Comparison of ENCODE assay signal across 8 mouse cellular contexts in the genomic region with DNA sequence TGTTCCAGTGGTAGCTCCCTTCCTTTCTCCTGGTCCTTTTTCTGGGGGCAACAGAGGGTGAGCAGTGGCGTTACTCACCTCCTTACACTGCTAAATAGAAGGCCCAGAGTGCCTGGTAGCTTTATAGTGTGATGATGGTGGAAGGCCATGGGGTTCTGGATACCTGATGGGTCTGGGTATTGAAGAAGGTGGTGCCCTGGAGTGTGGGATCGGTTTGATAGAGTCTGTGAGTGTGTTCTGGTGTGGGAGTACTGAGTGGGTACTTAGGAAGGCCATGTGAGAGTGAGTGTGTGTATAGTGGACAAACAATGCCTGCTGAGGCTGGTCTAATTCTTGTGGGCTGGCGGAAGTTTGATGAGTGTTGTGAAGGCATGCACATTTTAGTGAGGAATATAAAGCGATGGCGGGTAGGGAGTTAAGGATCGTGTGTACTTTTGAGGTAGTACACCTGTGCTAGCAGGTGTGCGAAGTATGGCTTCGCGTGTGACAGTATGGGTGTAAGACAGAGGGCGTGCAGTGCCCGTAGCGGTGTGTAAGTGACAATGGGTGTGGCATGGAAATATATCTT. TPM values are rescaled to one million over a fixed set of nuclear protein-coding genes. Genes with fewer than 3 reads are reported as not detected.
DNase-seq lines count a peak whose midpoint lies in the region; ATAC-seq and TF ChIP-seq lines count a peak whose summit lies in the region.

No protein-coding gene starts in this region.

- 11% methylated on average over 12 of the region's 12 CpGs for WGBS in lung, postnatal 0 days
- whole genome bisulfite sequencing in hindbrain, embryonic 15.5 days, result 16% methylated on average over 12 of the region's 12 CpGs
- WGBS in midbrain, embryonic 14.5 days, result 23% methylated on average over 12 of the region's 12 CpGs

- no peak for ATAC-seq in lung, postnatal 0 days
- no peak for ATAC-seq in hindbrain, embryonic 15.5 days (ENCODE audit: low FRiP score, low read depth)
- peak; percentile 0; the same call in 1 of the 2 replicates for ATAC-seq in midbrain, embryonic 14.5 days (ENCODE audit: low FRiP score, low TSS enrichment)
- no peak; the same call in 1 of the 2 replicates for ATAC-seq in monocyte, adult 5-6 weeks (replicated peaks; ENCODE audit: insufficient number of reproducible peaks, low FRiP score, low TSS enrichment, poor library complexity, severe bottlenecking)

- H3K4me2 ChIP-seq in lung, postnatal 0 days (replicated peaks; ENCODE audit: low read depth, low read length), result peak overlapping the region; percentile 92
- H3K4me2 ChIP-seq in hindbrain, embryonic 15.5 days, result peak overlapping the region; percentile 69
- peak overlapping the region; percentile 83 for H3K4me2 ChIP-seq in midbrain, embryonic 14.5 days (ENCODE audit: low read length)

- H3K27me3 ChIP-seq in lung, postnatal 0 days (replicated peaks; ENCODE audit: insufficient read depth, low read length), result no peaks in the 10 kb centered on the region
- H3K27me3 ChIP-seq in hindbrain, embryonic 15.5 days, result no peaks in the 10 kb centered on the region
- no peaks in the 10 kb centered on the region for H3K27me3 ChIP-seq in midbrain, embryonic 14.5 days (ENCODE audit: control insufficient read depth, insufficient read depth, low read length)

- TF ChIP-seq EP300 in lung, postnatal 0 days (IDR thresholded peaks at IDR 0.05), result peak; percentile 66

- peak overlapping the region; percentile 80 for H3K4me3 ChIP-seq in lung, postnatal 0 days (ENCODE audit: low read depth, low read length)
- peak overlapping the region; percentile 82 for H3K4me3 ChIP-seq in hindbrain, embryonic 15.5 days
- H3K4me3 ChIP-seq in midbrain, embryonic 14.5 days (replicated peaks; ENCODE audit: low read depth, low read length), result peak overlapping the region; percentile 77

- no peak overlapping the region for H3K9ac ChIP-seq in lung, postnatal 0 days (replicated peaks; ENCODE audit: low read depth)
- H3K9ac ChIP-seq in hindbrain, embryonic 15.5 days, result peak overlapping the region; percentile 34
- H3K9ac ChIP-seq in midbrain, embryonic 14.5 days (replicated peaks; ENCODE audit: low read length), result peak overlapping the region; percentile 78; the same call in 1 of the 2 replicates

- peak; percentile 32 to 71 for DNase-seq in adrenal gland, adult (ENCODE audit: inconsistent age in 2 of 2, low spot score in 1 of 2)
- DNase-seq in adrenal gland, adult 8-10 months, result no peak
- peak; percentile 74 for DNase-seq in lung, postnatal 0 days (ENCODE audit: low spot score)
- DNase-seq in lung, postnatal 14 days, result no peak
- DNase-seq in midbrain, embryonic 14.5 days, result peak; percentile 10
- no peak for DNase-seq in gastrocnemius, adult 18-20 months (ENCODE audit: low spot score)

- peaks cover 13% of the 10 kb centered on the region for H3K36me3 ChIP-seq in lung, postnatal 0 days (ENCODE audit: insufficient read depth, low read length)
- H3K36me3 ChIP-seq in hindbrain, embryonic 15.5 days, result peaks cover 13% of the 10 kb centered on the region
- peaks cover 17% of the 10 kb centered on the region for H3K36me3 ChIP-seq in midbrain, embryonic 14.5 days (ENCODE audit: control insufficient read depth, insufficient read depth, low read length)

- peak; percentile 14; the same call in 1 of the 2 replicates for TF ChIP-seq CTCF in lung, postnatal 0 days (IDR thresholded peaks at IDR 0.05)

- H3K4me1 ChIP-seq in lung, postnatal 0 days (ENCODE audit: insufficient read depth, low read depth, low read length), result peaks cover 37% of the 10 kb centered on the region; the same call in 1 of the 2 replicates
- peaks cover 70% of the 10 kb centered on the region for H3K4me1 ChIP-seq in hindbrain, embryonic 15.5 days (replicated peaks)
- peaks cover 53% of the 10 kb centered on the region for H3K4me1 ChIP-seq in midbrain, embryonic 14.5 days (ENCODE audit: control insufficient read depth, insufficient read depth, low read length)

- H3K9me3 ChIP-seq in lung, postnatal 0 days (ENCODE audit: low read length), result no peaks in the 10 kb centered on the region
- no peaks in the 10 kb centered on the region for H3K9me3 ChIP-seq in hindbrain, embryonic 15.5 days
- H3K9me3 ChIP-seq in midbrain, embryonic 14.5 days (ENCODE audit: control insufficient read depth, low read length), result no peaks in the 10 kb centered on the region

- H3K27ac ChIP-seq in lung, postnatal 0 days (ENCODE audit: low read length), result peak overlapping the region; percentile 96
- H3K27ac ChIP-seq in hindbrain, embryonic 15.5 days (replicated peaks), result peak overlapping the region; percentile 99
- peak overlapping the region; percentile 99 for H3K27ac ChIP-seq in midbrain, embryonic 14.5 days (replicated peaks; ENCODE audit: low read depth, low read length)

RNA-seq across cellular contexts. Expression of a gene that starts 13.7 kb away (rescaled TPM):
- total RNA-seq in adrenal gland, adult 8-10 months (2022), result 100 to 1,000 TPM; 118 to 195 (median 151) TPM
- 26.5 and 31.9 TPM in 2 replicates for polyA plus RNA-seq in lung, postnatal 0 days (2015; fragmentation: Nextera tagmentation; extraction: Ambion mirVana)
- polyA plus RNA-seq in hindbrain, embryonic 15.5 days (2015; fragmentation: Nextera tagmentation; extraction: Ambion mirVana), result 32.5 and 38.5 TPM in 2 replicates
- 47.3 and 52.0 TPM in 2 replicates for polyA plus RNA-seq in midbrain, embryonic 14.5 days (2014; fragmentation: Nextera tagmentation; extraction: Ambion mirVana)
- 55.5 to 68.5 TPM (median 65.9 TPM) in 3 replicates for total RNA-seq in monocyte, adult 5-6 weeks (2017)
- 10 to 100 TPM; 34.8 to 38.3 TPM for total RNA-seq in gastrocnemius, adult 18-20 months (2021)

RNA-seq across cellular contexts. Expression of a gene that starts 16.5 kb away (rescaled TPM):
- total RNA-seq in adrenal gland, adult 8-10 months (2022), result 10 to 100 TPM; 34.0 to 48.5 (median 42.5) TPM
- polyA plus RNA-seq in lung, postnatal 0 days (2015; fragmentation: Nextera tagmentation; extraction: Ambion mirVana), result 83.8 and 87.1 TPM in 2 replicates
- 558 and 579 TPM in 2 replicates for polyA plus RNA-seq in hindbrain, embryonic 15.5 days (2015; fragmentation: Nextera tagmentation; extraction: Ambion mirVana)
- 630 and 836 TPM in 2 replicates for polyA plus RNA-seq in midbrain, embryonic 14.5 days (2014; fragmentation: Nextera tagmentation; extraction: Ambion mirVana)
- 8.0 to 20.6 TPM (median 20.3 TPM) in 3 replicates for total RNA-seq in monocyte, adult 5-6 weeks (2017)
- 1 to 10 TPM in 1 of 2 experiments, under 1 TPM in 1; 0.82 to 1.1 TPM for total RNA-seq in gastrocnemius, adult 18-20 months (2021)

RNA-seq across cellular contexts. Expression of a gene that starts 20.0 kb away (rescaled TPM):
- total RNA-seq in adrenal gland, adult 8-10 months (2022), result not detected
- polyA plus RNA-seq in lung, postnatal 0 days (2015; fragmentation: Nextera tagmentation; extraction: Ambion mirVana), result not detected in 2 replicates
- polyA plus RNA-seq in hindbrain, embryonic 15.5 days (2015; fragmentation: Nextera tagmentation; extraction: Ambion mirVana), result 3.5 and 4.6 TPM in 2 replicates
- 3.0 and 3.2 TPM in 2 replicates for polyA plus RNA-seq in midbrain, embryonic 14.5 days (2014; fragmentation: Nextera tagmentation; extraction: Ambion mirVana)
- not detected in 3 replicates for total RNA-seq in monocyte, adult 5-6 weeks (2017)
- not detected for total RNA-seq in gastrocnemius, adult 18-20 months (2021)

RNA-seq across cellular contexts. Expression of a gene that starts 24.7 kb away (rescaled TPM):
- 1 to 10 TPM; 1.8 to 4.8 (median 4.5) TPM for total RNA-seq in adrenal gland, adult 8-10 months (2022)
- 0.08 TPM in 1 of 2 replicates, not detected in the other for polyA plus RNA-seq in lung, postnatal 0 days (2015; fragmentation: Nextera tagmentation; extraction: Ambion mirVana)
- polyA plus RNA-seq in hindbrain, embryonic 15.5 days (2015; fragmentation: Nextera tagmentation; extraction: Ambion mirVana), result 84.1 and 101 TPM in 2 replicates
- polyA plus RNA-seq in midbrain, embryonic 14.5 days (2014; fragmentation: Nextera tagmentation; extraction: Ambion mirVana), result 68.6 and 77.8 TPM in 2 replicates
- total RNA-seq in monocyte, adult 5-6 weeks (2017), result not detected in 3 replicates
- not detected for total RNA-seq in gastrocnemius, adult 18-20 months (2021)

RNA-seq across cellular contexts. Expression of a gene that starts 30.7 kb away (rescaled TPM):
- total RNA-seq in adrenal gland, adult 8-10 months (2022), result 10 to 100 TPM; 23.6 to 29.4 (median 27.2) TPM
- 8.7 and 10.3 TPM in 2 replicates for polyA plus RNA-seq in lung, postnatal 0 days (2015; fragmentation: Nextera tagmentation; extraction: Ambion mirVana)
- 3.4 and 4.4 TPM in 2 replicates for polyA plus RNA-seq in hindbrain, embryonic 15.5 days (2015; fragmentation: Nextera tagmentation; extraction: Ambion mirVana)
- 2.2 and 4.8 TPM in 2 replicates for polyA plus RNA-seq in midbrain, embryonic 14.5 days (2014; fragmentation: Nextera tagmentation; extraction: Ambion mirVana)
- 3.7 to 8.1 TPM (median 7.3 TPM) in 3 replicates for total RNA-seq in monocyte, adult 5-6 weeks (2017)
- total RNA-seq in gastrocnemius, adult 18-20 months (2021), result 1 to 10 TPM; 5.7 to 7.3 TPM

Comparison
In these comparisons a context has a peak if more than half of its experiments do, and no peak if none do; other contexts are left out.
1. DNase-seq: peak in adrenal gland, adult (2 of 2), lung, postnatal 0 days (single experiment) and midbrain, embryonic 14.5 days (single experiment); none in adrenal gland, adult 8-10 months (single experiment), lung, postnatal 14 days (single experiment) and gastrocnemius, adult 18-20 months (single experiment).
2. Peak in every context shown above with its lines, with median percentiles within 50 percentile points of each other: H3K27ac ChIP-seq, H3K4me2 ChIP-seq and H3K4me3 ChIP-seq.